Mouse (Mus musculus) midbrain, embryonic 11.5 days (tissue): ENCODE measurements at regions not wholly inside any gene's neighbourhood (a gene's known extent, or its start where the extent isn't known, plus 50 kb on each side); places are given as distances from the start of the nearest gene placed in this dataset.

Source experiments
- ATAC-seq: fragments of 200-750 bp; cut with Nextera tagmentation; 2 replicates; pipeline ENCODE4 v1.8.0; 2017; ENCODE audit warnings: moderate TSS enrichment, moderate library complexity; ENCODE audit not compliant: low FRiP score
- DNase-seq: peaks from one replicate; pipeline ENCODE4 v3.0.0; 2015; ENCODE audit warnings: low spot score; ENCODE audit errors: missing footprints
- H3K27ac ChIP-seq: fragments of 300-500 bp; sonication (generic); 2 replicates; pipeline ENCODE4 v1.5.1; 2014; ENCODE audit warnings: low read depth, low read length
- H3K27me3 ChIP-seq: fragments of 300-500 bp; sonication (generic); 2 replicates; pipeline ENCODE4 v1.6.1; 2014; ENCODE audit warnings: mild to moderate bottlenecking, low read length, moderate library complexity, mixed read lengths; ENCODE audit not compliant: control insufficient read depth, insufficient read depth
- H3K36me3 ChIP-seq: fragments of 300-500 bp; sonication (generic); 2 replicates; pipeline ENCODE4 v1.6.1; 2014; ENCODE audit warnings: mild to moderate bottlenecking, low read length, moderate library complexity, mixed read lengths; ENCODE audit not compliant: control insufficient read depth, insufficient read depth
- H3K4me1 ChIP-seq: fragments of 300-500 bp; sonication (generic); 2 replicates; pipeline ENCODE4 v1.6.1; 2014; ENCODE audit warnings: low read length; ENCODE audit not compliant: control insufficient read depth, insufficient read depth
- H3K4me2 ChIP-seq: fragments of 300-500 bp; sonication (generic); 2 replicates; pipeline ENCODE4 v1.6.1; 2014; ENCODE audit warnings: mild to moderate bottlenecking, moderate library complexity
- H3K4me3 ChIP-seq: fragments of 300-500 bp; sonication (generic); 2 replicates; pipeline ENCODE4 v1.5.1; 2014; ENCODE audit warnings: low read depth, low read length
- H3K9ac ChIP-seq: fragments of 300-500 bp; sonication (generic); 2 replicates; pipeline ENCODE4 v1.6.1; 2014; ENCODE audit warnings: low read length
- H3K9me3 ChIP-seq: fragments of 300-500 bp; sonication (generic); 2 replicates; pipeline ENCODE4 v1.6.1; 2016; ENCODE audit warnings: low read length; ENCODE audit not compliant: control insufficient read depth
- WGBS: fragments of 180-500 bp; shearing (Covaris S2); extraction: QIAGEN DNeasy Blood & Tissue Kit; methylation state at CpG from one replicate; pipeline ENCODE4 v1.1.7; 2014; 5-methylcytosine and 5-hydroxymethylcytosine counted together

- no peak overlapping the region for H3K4me2 ChIP-seq
- H3K9me3 ChIP-seq = no peaks in the 10 kb centered on the region
- no peak for DNase-seq
- no peak overlapping the region for H3K27ac ChIP-seq
- no peaks in the 10 kb centered on the region for H3K36me3 ChIP-seq
- WGBS = 72% methylated on average over 3 of the region's 3 CpGs
- H3K9ac ChIP-seq = no peak overlapping the region
- H3K4me1 ChIP-seq = no peaks in the 10 kb centered on the region; the same call in 1 of the 2 replicates
- no peaks in the 10 kb centered on the region for H3K27me3 ChIP-seq
- no peak overlapping the region for H3K4me3 ChIP-seq
- ATAC-seq = no peak
These were observed 823.1 kb upstream of the Car8 start for GRCm38 (mm10) chr4:9061941-9062340.

- Histone ChIP-seq H3K9me3 (no peaks in the 10 kb centered on the region), H3K4me1 (no peaks in the 10 kb centered on the region; the same call in 1 of the 2 replicates), H3K4me3 (no peak overlapping the region), H3K27me3 (no peaks in the 10 kb centered on the region), H3K36me3 (no peaks in the 10 kb centered on the region), H3K4me2 (no peak overlapping the region), H3K9ac (no peak overlapping the region), H3K27ac (no peak overlapping the region; the same call in 1 of the 2 replicates)
- 51% methylated on average over 5 of the region's 5 CpGs for WGBS
- DNase-seq (no peak), ATAC-seq (peak; percentile 78)
These were observed 821.4 kb upstream of the Car8 start for GRCm38 (mm10) chr4:9060221-9060620.

GRCm38 (mm10) chr4:9057676-9058075 lies 818.8 kb upstream of the Car8 start:
- no peak overlapping the region for H3K4me2 ChIP-seq
- no peaks in the 10 kb centered on the region; the same call in 1 of the 2 replicates for H3K4me1 ChIP-seq
- no peaks in the 10 kb centered on the region for H3K27me3 ChIP-seq
- no peak overlapping the region for H3K27ac ChIP-seq
- H3K4me3 ChIP-seq = no peak overlapping the region
- ATAC-seq (no peak), DNase-seq (no peak)
- H3K36me3 ChIP-seq = no peaks in the 10 kb centered on the region
- H3K9ac ChIP-seq = no peak overlapping the region
- no peaks in the 10 kb centered on the region for H3K9me3 ChIP-seq
- 64% methylated on average over 4 of the region's 4 CpGs for WGBS

- no peak overlapping the region for H3K4me3 ChIP-seq
- ATAC-seq (no peak), DNase-seq (no peak)
- H3K9ac ChIP-seq = no peak overlapping the region
- no peaks in the 10 kb centered on the region for H3K27me3 ChIP-seq
- H3K9me3 ChIP-seq = no peaks in the 10 kb centered on the region
- H3K36me3 ChIP-seq = no peaks in the 10 kb centered on the region
- WGBS = 96% methylated on average over 7 of the region's 7 CpGs
- H3K27ac ChIP-seq = no peak overlapping the region
- H3K4me2 ChIP-seq = no peak overlapping the region
- no peaks in the 10 kb centered on the region; the same call in 1 of the 2 replicates for H3K4me1 ChIP-seq
These were observed 818.3 kb upstream of the Car8 start for GRCm38 (mm10) chr4:9057113-9057512.

GRCm38 (mm10) chr4:9055876-9056275 lies 817.0 kb upstream of the Car8 start:
- H3K27me3 ChIP-seq = no peaks in the 10 kb centered on the region
- no peak for DNase-seq
- no peaks in the 10 kb centered on the region; the same call in 1 of the 2 replicates for H3K4me1 ChIP-seq
- no peaks in the 10 kb centered on the region for H3K36me3 ChIP-seq
- H3K9ac ChIP-seq = no peak overlapping the region
- no peak overlapping the region for H3K4me2 ChIP-seq
- no peaks in the 10 kb centered on the region for H3K9me3 ChIP-seq
- H3K27ac ChIP-seq = no peak overlapping the region
- WGBS = 81% methylated on average over 4 of the region's 4 CpGs
- no peak for ATAC-seq
- H3K4me3 ChIP-seq = no peak overlapping the region

- Histone ChIP-seq H3K36me3 (no peaks in the 10 kb centered on the region), H3K9me3 (no peaks in the 10 kb centered on the region), H3K27ac (no peak overlapping the region), H3K4me1 (no peaks in the 10 kb centered on the region; the same call in 1 of the 2 replicates), H3K4me2 (no peak overlapping the region), H3K27me3 (no peaks in the 10 kb centered on the region), H3K9ac (no peak overlapping the region), H3K4me3 (no peak overlapping the region)
- DNase-seq (no peak), ATAC-seq (peak; percentile 43; the same call in 1 of the 2 replicates)
- WGBS = 75% methylated on average over 9 of the region's 9 CpGs
These were observed 816.5 kb upstream of the Car8 start for GRCm38 (mm10) chr4:9055266-9055820.

GRCm38 (mm10) chr4:9048817-9049216 lies 810.0 kb upstream of the Car8 start:
- no peaks in the 10 kb centered on the region for H3K27me3 ChIP-seq
- no peak for DNase-seq
- H3K27ac ChIP-seq = no peak overlapping the region
- H3K4me2 ChIP-seq = no peak overlapping the region
- no peaks in the 10 kb centered on the region for H3K36me3 ChIP-seq
- H3K9me3 ChIP-seq = no peaks in the 10 kb centered on the region
- ATAC-seq = no peak
- H3K4me3 ChIP-seq = no peak overlapping the region
- H3K9ac ChIP-seq = no peak overlapping the region
- no peaks in the 10 kb centered on the region for H3K4me1 ChIP-seq
- 85% methylated on average over 1 of the region's 1 CpGs for WGBS

- ATAC-seq = no peak
- H3K9ac ChIP-seq = no peak overlapping the region
These were observed 808.3 kb upstream of the Car8 start for GRCm38 (mm10) chr4:9047151-9047550.

GRCm38 (mm10) chr4:9046436-9046835 lies 807.6 kb upstream of the Car8 start:
- H3K9me3 ChIP-seq = no peaks in the 10 kb centered on the region
- H3K4me3 ChIP-seq = no peak overlapping the region
- no peaks in the 10 kb centered on the region for H3K36me3 ChIP-seq
- H3K4me2 ChIP-seq = no peak overlapping the region
- H3K4me1 ChIP-seq = no peaks in the 10 kb centered on the region
- H3K9ac ChIP-seq = no peak overlapping the region
- DNase-seq (no peak), ATAC-seq (no peak)
- H3K27ac ChIP-seq = no peak overlapping the region
- 87% methylated on average over 14 of the region's 14 CpGs for WGBS
- no peaks in the 10 kb centered on the region for H3K27me3 ChIP-seq

More at GRCm38 (mm10) chr4:9047151-9047550, 808.3 kb upstream of the Car8 start:
- Histone ChIP-seq H3K4me3 (no peak overlapping the region), H3K27me3 (no peaks in the 10 kb centered on the region), H3K4me2 (no peak overlapping the region), H3K36me3 (no peaks in the 10 kb centered on the region), H3K9me3 (no peaks in the 10 kb centered on the region), H3K4me1 (no peaks in the 10 kb centered on the region), H3K27ac (no peak overlapping the region)
- no peak for DNase-seq
- 87% methylated on average over 4 of the region's 4 CpGs for WGBS
